Mouse (Mus musculus) kidney, embryonic 14.5 days (tissue): ENCODE measurements around the gene Lancl1. TPM values are rescaled to one million over a fixed set of nuclear protein-coding genes. Genes with fewer than 3 reads are reported as not detected.

Experiments used
- ATAC-seq: fragments of 200-750 bp; cut with Nextera tagmentation; 2 replicates; pipeline ENCODE4 v1.8.0; 2017; ENCODE audit warnings: moderate number of reproducible peaks, mild to moderate bottlenecking, moderate TSS enrichment, moderate library complexity; ENCODE audit not compliant: low FRiP score, low TSS enrichment
- H3K27ac ChIP-seq: fragments of 300-500 bp; sonication (generic); 2 replicates; pipeline ENCODE4 v1.5.1; 2014; ENCODE audit warnings: low read depth, mild to moderate bottlenecking, low read length, moderate library complexity, mixed read lengths
- H3K27me3 ChIP-seq: fragments of 300-500 bp; sonication (generic); 2 replicates; pipeline ENCODE4 v1.6.1; 2014; ENCODE audit warnings: mild to moderate bottlenecking, low read length; ENCODE audit not compliant: control insufficient read depth, insufficient read depth
- H3K36me3 ChIP-seq: fragments of 300-500 bp; sonication (generic); 2 replicates; pipeline ENCODE4 v1.6.1; 2014; ENCODE audit warnings: low read length, mixed read lengths; ENCODE audit not compliant: control insufficient read depth, insufficient read depth
- H3K4me1 ChIP-seq: fragments of 300-500 bp; sonication (generic); 2 replicates; pipeline ENCODE4 v1.6.1; 2014; ENCODE audit warnings: low read length, mixed read lengths; ENCODE audit not compliant: control insufficient read depth, insufficient read depth
- H3K4me2 ChIP-seq: fragments of 300-500 bp; sonication (generic); replicated peaks from 2 replicates; pipeline ENCODE4 v1.6.1; 2014; ENCODE audit warnings: low read depth, mild to moderate bottlenecking, low read length
- H3K4me3 ChIP-seq: fragments of 300-500 bp; sonication (generic); 2 replicates; pipeline ENCODE4 v1.5.1; 2014; ENCODE audit warnings: mild to moderate bottlenecking, low read length
- H3K9ac ChIP-seq: fragments of 300-500 bp; sonication (generic); 2 replicates; pipeline ENCODE4 v1.6.1; 2014; ENCODE audit warnings: low read depth, mild to moderate bottlenecking, low read length, moderate library complexity
- H3K9me3 ChIP-seq: fragments of 300-500 bp; sonication (generic); 2 replicates; pipeline ENCODE4 v1.6.1; 2016; ENCODE audit warnings: low read length; ENCODE audit not compliant: control insufficient read depth
- WGBS: fragments of 180-500 bp; shearing (Covaris S2); extraction: QIAGEN DNeasy Blood & Tissue Kit; methylation state at CpG from one replicate; pipeline ENCODE4 v1.1.7; 2014; 5-methylcytosine and 5-hydroxymethylcytosine counted together
- polyA plus RNA-seq: library from polyadenylated mRNA; unstranded; fragments of >200 nt; fragmentation: Nextera tagmentation; extraction: Ambion mirVana; gene quantifications from 2 replicates; pipeline ENCODE4 v1.2.1, GENCODE M21; 2014

The Lancl1 gene
- 86.5 and 92.0 TPM in 2 replicates for polyA plus RNA-seq

- ATAC-seq = peak; percentile 97
- peak within 1 kb of the TSS; percentile 92 for H3K4me3 ChIP-seq
- peak within 1 kb of the TSS; percentile 72 for H3K4me2 ChIP-seq
- WGBS = under 1% methylated on average over 38 of the region's 47 CpGs
- H3K9me3 ChIP-seq = no peaks in the 10 kb centered on the region
- H3K4me1 ChIP-seq = peaks cover 8% of the 10 kb centered on the region; the same call in 1 of the 2 replicates
- peaks cover 13% of the 10 kb centered on the region; the same call in 1 of the 2 replicates for H3K36me3 ChIP-seq
- no peak within 1 kb of the TSS for H3K27ac ChIP-seq
- no peaks in the 10 kb centered on the region for H3K27me3 ChIP-seq
- peak within 1 kb of the TSS; percentile 71 for H3K9ac ChIP-seq
These were observed at the start of gene Lancl1 for GRCm38 (mm10) chr1:67038246-67038987. TSS of gene Lancl1 (minus strand) at chr1:67038872.

- Histone ChIP-seq H3K4me3 (no peak overlapping the region), H3K4me2 (no peak overlapping the region), H3K36me3 (no peaks in the 10 kb centered on the region), H3K27ac (no peak overlapping the region), H3K27me3 (no peaks in the 10 kb centered on the region), H3K9me3 (no peaks in the 10 kb centered on the region), H3K9ac (no peak overlapping the region), H3K4me1 (no peaks in the 10 kb centered on the region)
- 85% methylated on average over 7 of the region's 7 CpGs for WGBS
- no peak for ATAC-seq
These were observed 40.5 kb upstream of the Lancl1 start for GRCm38 (mm10) chr1:67079146-67079545.

GRCm38 (mm10) chr1:67078666-67079065 lies 40.0 kb upstream of the Lancl1 start:
- no peak for ATAC-seq
- H3K9ac ChIP-seq = no peak overlapping the region
- WGBS = 82% methylated on average over 2 of the region's 2 CpGs
- H3K4me3 ChIP-seq = no peak overlapping the region
- H3K4me2 ChIP-seq = no peak overlapping the region
- H3K9me3 ChIP-seq = no peaks in the 10 kb centered on the region
- H3K4me1 ChIP-seq = no peaks in the 10 kb centered on the region
- no peak overlapping the region for H3K27ac ChIP-seq
- H3K27me3 ChIP-seq = no peaks in the 10 kb centered on the region
- no peaks in the 10 kb centered on the region for H3K36me3 ChIP-seq

GRCm38 (mm10) chr1:67077739-67078138 lies 39.1 kb upstream of the Lancl1 start:
- Histone ChIP-seq H3K4me1 (no peaks in the 10 kb centered on the region), H3K9me3 (no peaks in the 10 kb centered on the region), H3K4me2 (no peak overlapping the region), H3K9ac (no peak overlapping the region), H3K4me3 (no peak overlapping the region), H3K27ac (no peak overlapping the region), H3K36me3 (no peaks in the 10 kb centered on the region), H3K27me3 (no peaks in the 10 kb centered on the region)
- no peak for ATAC-seq
- WGBS = 68% methylated on average over 2 of the region's 2 CpGs

- 66% methylated on average over 1 of the region's 1 CpGs for WGBS
- ATAC-seq = no peak
These were observed 28.9 kb upstream of the Lancl1 start for GRCm38 (mm10) chr1:67067561-67067960.

GRCm38 (mm10) chr1:67065347-67066270 lies 26.9 kb upstream of the Lancl1 start:
- no peaks in the 10 kb centered on the region for H3K9me3 ChIP-seq
- 75% methylated on average over 9 of the region's 9 CpGs for WGBS
- H3K4me3 ChIP-seq = no peak overlapping the region
- no peaks in the 10 kb centered on the region for H3K36me3 ChIP-seq
- no peak overlapping the region for H3K27ac ChIP-seq
- H3K27me3 ChIP-seq = no peaks in the 10 kb centered on the region
- no peak for ATAC-seq
- no peak overlapping the region for H3K4me2 ChIP-seq
- H3K9ac ChIP-seq = no peak overlapping the region
- H3K4me1 ChIP-seq = no peaks in the 10 kb centered on the region

More at GRCm38 (mm10) chr1:67067561-67067960, 28.9 kb upstream of the Lancl1 start:
- H3K9me3 ChIP-seq = no peaks in the 10 kb centered on the region
- no peaks in the 10 kb centered on the region for H3K27me3 ChIP-seq
- H3K4me2 ChIP-seq = no peak overlapping the region
- no peaks in the 10 kb centered on the region for H3K4me1 ChIP-seq
- H3K9ac ChIP-seq = no peak overlapping the region
- no peaks in the 10 kb centered on the region for H3K36me3 ChIP-seq
- H3K4me3 ChIP-seq = no peak overlapping the region
- no peak overlapping the region for H3K27ac ChIP-seq

- H3K27ac ChIP-seq = no peak overlapping the region
- no peak overlapping the region for H3K4me2 ChIP-seq
- no peak overlapping the region for H3K9ac ChIP-seq
- WGBS = 2% methylated on average over 7 of the region's 7 CpGs
- ATAC-seq = peak; percentile 86
- no peaks in the 10 kb centered on the region for H3K9me3 ChIP-seq
- no peaks in the 10 kb centered on the region for H3K4me1 ChIP-seq
- no peaks in the 10 kb centered on the region for H3K36me3 ChIP-seq
- H3K4me3 ChIP-seq = no peak overlapping the region
- no peaks in the 10 kb centered on the region for H3K27me3 ChIP-seq
These were observed 22.9 kb upstream of the Lancl1 start for GRCm38 (mm10) chr1:67061456-67062085.

- Histone ChIP-seq H3K4me1 (no peaks in the 10 kb centered on the region), H3K27me3 (no peaks in the 10 kb centered on the region), H3K9ac (no peak overlapping the region), H3K4me3 (no peak overlapping the region), H3K4me2 (no peak overlapping the region), H3K36me3 (no peaks in the 10 kb centered on the region), H3K27ac (no peak overlapping the region), H3K9me3 (no peaks in the 10 kb centered on the region)
- 83% methylated on average over 7 of the region's 7 CpGs for WGBS
- no peak for ATAC-seq
These were observed 17.1 kb upstream of the Lancl1 start for GRCm38 (mm10) chr1:67055816-67056215.
